Mouse (Mus musculus): Measurements from ENCODE around the gene Edil3. TPM values are rescaled to one million over a fixed set of nuclear protein-coding genes. Genes with fewer than 3 reads are reported as not detected.

Edil3 gene
- polyA plus RNA-seq, 1 experiment = 3.8 TPM

DNA sequence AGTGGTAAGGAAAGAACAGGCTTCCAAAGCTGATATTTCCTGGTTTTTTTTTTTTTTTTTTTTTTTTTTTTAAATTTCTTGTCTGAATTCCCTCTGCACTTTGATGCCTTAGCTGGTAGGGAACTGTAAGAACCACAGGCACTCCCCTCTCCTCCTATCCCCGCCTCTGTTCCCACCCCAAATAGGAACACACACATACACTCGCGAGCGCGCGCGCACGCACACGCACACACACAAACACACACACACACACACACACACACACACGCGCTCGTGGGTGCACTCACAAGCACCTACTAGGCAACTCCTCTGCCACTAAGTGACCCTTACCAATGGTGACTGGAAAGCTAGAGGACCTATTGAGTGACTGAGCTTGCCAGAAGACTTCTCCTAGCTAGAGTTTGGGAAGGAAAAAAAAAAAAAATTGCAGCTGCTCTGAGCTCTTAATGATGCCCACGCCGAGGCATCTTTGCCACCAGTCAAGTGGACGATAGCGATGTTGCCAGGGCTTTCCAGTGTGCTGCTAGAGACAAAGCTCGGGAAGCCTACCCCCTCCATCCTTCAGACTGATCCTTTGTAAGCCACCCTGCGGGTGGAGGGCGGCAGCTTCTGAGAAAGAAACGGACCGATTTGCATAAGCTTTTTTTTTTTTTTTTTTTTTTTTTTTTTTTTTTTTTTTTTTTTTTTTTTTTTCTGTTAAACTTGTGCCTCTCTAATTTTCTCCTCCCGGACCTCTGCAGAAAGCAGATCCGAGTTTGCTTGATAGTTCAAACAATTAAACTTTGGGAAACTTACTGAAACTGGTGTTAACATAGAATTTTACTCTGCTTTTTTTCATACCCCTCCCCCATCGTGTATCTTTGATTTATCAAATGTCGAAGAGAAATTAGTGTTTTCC lies 2.5 kb downstream of the Edil3 start:
- 2% methylated on average over 25 of the region's 25 CpGs for WGBS
- Histone ChIP-seq H3K4me3 (replicated peaks; ENCODE audit: extremely low read depth, low read depth, low read length) (peak overlapping the region; percentile 36), H3K4me1 (ENCODE audit: control insufficient read depth, insufficient read depth, low read length) (no peaks in the 10 kb centered on the region)
- no peak for DNase-seq
- no peak for TF ChIP-seq CTCF (IDR thresholded peaks at IDR 0.05; ENCODE audit: insufficient read depth, low read length)
- TF ChIP-seq POLR2A (IDR thresholded peaks at IDR 0.05; ENCODE audit: borderline replicate concordance, extremely low read depth, low read depth, low read length) = no peak

DNA sequence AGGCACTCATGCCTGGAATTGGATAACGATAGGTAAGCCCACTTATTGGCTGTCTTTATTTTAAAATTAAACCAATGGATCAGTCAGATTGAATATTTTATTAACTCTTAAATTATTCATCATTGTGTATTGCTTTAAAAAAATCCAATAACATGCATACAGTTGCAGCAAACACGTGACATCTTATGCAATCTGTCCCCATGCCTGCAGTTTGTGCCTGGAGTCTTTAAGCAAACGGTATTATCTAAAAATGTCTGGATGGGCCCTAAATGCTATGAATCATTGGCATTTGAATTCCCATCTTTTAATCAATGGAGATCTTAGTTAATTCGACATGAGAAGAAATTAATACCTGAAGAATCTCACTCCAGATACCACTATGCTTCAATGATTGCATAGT lies 3.2 kb downstream of the Edil3 start:
- Histone ChIP-seq H3K4me3 (replicated peaks; ENCODE audit: extremely low read depth, low read depth, low read length) (no peak overlapping the region), H3K4me1 (ENCODE audit: control insufficient read depth, insufficient read depth, low read length) (no peaks in the 10 kb centered on the region)
- TF ChIP-seq CTCF (IDR thresholded peaks at IDR 0.05; ENCODE audit: insufficient read depth, low read length) (no peak), POLR2A (IDR thresholded peaks at IDR 0.05; ENCODE audit: borderline replicate concordance, extremely low read depth, low read depth, low read length) (no peak)
- no peak for DNase-seq
- WGBS = 38% methylated on average over 4 of the region's 4 CpGs

DNA sequence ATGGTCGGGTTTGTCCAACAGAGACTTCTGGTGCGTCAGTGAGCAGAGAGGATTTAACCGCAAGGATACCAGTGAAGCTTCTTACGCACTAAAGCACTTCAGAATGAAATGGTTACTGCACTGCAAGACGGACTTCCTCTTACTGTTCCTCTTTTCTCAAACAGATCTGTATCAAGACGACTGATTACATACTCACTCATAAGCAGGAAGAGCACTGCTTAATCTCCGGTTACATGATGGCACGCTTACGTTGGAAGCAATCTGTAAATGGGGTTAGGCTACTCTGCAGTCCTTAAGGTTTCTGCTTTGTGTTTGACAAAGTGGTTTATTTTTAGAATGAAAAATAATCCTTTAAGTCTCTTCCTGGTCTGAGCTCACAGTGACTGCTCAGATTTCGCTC lies 7.1 kb downstream of the Edil3 start:
- DNase-seq = no peak
- H3K4me1 ChIP-seq (ENCODE audit: control insufficient read depth, insufficient read depth, low read length) = no peaks in the 10 kb centered on the region
- WGBS = 15% methylated on average over 10 of the region's 10 CpGs
- H3K4me3 ChIP-seq (replicated peaks; ENCODE audit: extremely low read depth, low read depth, low read length) = peak overlapping the region; percentile 24
- no peak for TF ChIP-seq POLR2A (IDR thresholded peaks at IDR 0.05; ENCODE audit: borderline replicate concordance, extremely low read depth, low read depth, low read length)
- no peak for TF ChIP-seq CTCF (IDR thresholded peaks at IDR 0.05; ENCODE audit: insufficient read depth, low read length)

DNA sequence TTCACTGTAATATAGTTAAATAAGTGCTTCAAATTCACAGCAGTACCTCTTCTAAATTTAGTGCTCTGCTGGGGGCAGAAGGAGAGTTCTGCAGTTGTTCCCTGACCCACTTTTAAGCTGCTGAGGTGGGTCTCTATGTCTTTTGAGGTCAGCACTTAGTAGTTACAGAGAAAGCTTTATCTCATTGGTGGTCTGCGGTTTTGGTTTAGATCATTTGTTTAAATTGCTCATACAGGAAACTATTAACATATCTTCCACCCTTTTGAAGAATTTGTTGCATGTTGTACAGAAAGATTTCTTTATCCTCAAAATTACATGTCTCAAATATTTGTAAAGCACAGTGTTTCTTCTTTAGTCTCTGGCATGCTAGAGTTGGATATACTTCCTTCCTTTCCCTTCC lies 12.5 kb downstream of the Edil3 start:
- no peak for DNase-seq
- H3K4me1 ChIP-seq (ENCODE audit: control insufficient read depth, insufficient read depth, low read length) = no peaks in the 10 kb centered on the region
- H3K4me3 ChIP-seq (replicated peaks; ENCODE audit: extremely low read depth, low read depth, low read length) = no peak overlapping the region
- no peak for TF ChIP-seq CTCF (IDR thresholded peaks at IDR 0.05; ENCODE audit: insufficient read depth, low read length)
- no peak for TF ChIP-seq POLR2A (IDR thresholded peaks at IDR 0.05; ENCODE audit: borderline replicate concordance, extremely low read depth, low read depth, low read length)
- WGBS = 55% methylated on average over 1 of the region's 1 CpGs

DNA sequence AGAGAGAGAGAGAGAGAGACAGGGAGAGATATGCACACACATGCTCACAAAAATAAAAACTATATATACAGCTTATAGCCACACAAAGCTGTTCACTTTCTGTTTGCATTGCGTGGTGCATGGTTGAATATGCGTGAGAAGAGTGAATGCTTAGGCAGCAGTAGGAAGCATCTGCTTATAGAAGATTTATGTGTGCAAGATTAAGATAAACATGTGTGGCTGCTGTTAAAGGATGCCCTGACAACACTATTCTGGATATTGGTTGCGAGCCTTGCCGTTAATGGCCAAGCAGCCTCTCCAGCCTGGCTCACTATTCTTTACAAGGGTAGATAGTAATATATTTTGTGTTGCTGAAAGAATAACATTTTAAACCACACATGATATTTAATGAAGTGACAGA lies 28.5 kb downstream of the Edil3 start:
- DNase-seq = no peak
- TF ChIP-seq CTCF (IDR thresholded peaks at IDR 0.05; ENCODE audit: insufficient read depth, low read length) = no peak
- WGBS = 35% methylated on average over 4 of the region's 4 CpGs
- no peaks in the 10 kb centered on the region for H3K4me1 ChIP-seq (ENCODE audit: control insufficient read depth, insufficient read depth, low read length)
- no peak overlapping the region for H3K4me3 ChIP-seq (replicated peaks; ENCODE audit: extremely low read depth, low read depth, low read length)

DNA sequence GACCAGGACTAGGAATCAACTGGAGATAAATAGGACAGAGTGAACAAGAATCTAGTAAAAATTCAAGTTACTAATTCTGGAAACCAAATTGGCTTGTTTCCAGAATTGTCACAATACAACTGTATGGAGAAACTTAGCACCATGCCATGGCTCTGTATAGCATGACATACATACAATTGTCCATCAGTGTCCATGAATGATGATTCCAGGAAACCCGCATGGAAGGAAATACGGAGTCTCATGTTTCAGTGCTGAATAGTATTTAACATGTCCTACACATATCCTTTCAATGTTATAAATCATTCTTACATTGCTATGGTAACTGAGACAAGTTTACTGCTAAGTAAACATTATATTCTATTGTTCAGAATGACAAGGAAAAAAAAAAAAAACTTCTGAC lies 58.7 kb downstream of the Edil3 start:
- WGBS = 48% methylated on average over 2 of the region's 2 CpGs
- Histone ChIP-seq H3K4me1 (ENCODE audit: control insufficient read depth, insufficient read depth, low read length) (no peaks in the 10 kb centered on the region), H3K4me3 (replicated peaks; ENCODE audit: extremely low read depth, low read depth, low read length) (no peak overlapping the region)
- TF ChIP-seq POLR2A (IDR thresholded peaks at IDR 0.05; ENCODE audit: borderline replicate concordance, extremely low read depth, low read depth, low read length) = no peak
- TF ChIP-seq CTCF (IDR thresholded peaks at IDR 0.05; ENCODE audit: insufficient read depth, low read length) = no peak
- DNase-seq = no peak

DNA sequence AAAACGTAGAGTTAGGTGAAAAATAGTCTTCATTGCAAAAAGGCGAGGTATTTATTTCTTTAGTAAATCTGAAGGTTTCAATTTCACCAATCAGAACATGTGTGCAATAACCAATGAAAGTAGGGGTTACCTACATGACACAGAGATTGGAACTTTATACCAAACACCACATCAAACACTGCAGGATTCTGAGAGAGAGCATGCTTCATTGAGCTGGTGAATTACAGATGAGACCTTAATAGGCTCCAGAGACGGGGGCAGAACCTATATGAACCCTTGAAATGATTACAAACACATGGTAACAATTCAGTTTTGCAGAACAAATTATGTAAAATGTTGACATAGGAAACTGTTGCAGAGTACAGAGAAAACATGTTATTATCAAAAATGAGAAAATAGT lies 69.5 kb downstream of the Edil3 start:
- WGBS = 74% methylated on average over 3 of the region's 3 CpGs
- no peak for DNase-seq
- no peaks in the 10 kb centered on the region for H3K4me1 ChIP-seq (ENCODE audit: control insufficient read depth, insufficient read depth, low read length)
- H3K4me3 ChIP-seq (replicated peaks; ENCODE audit: extremely low read depth, low read depth, low read length) = no peak overlapping the region
- TF ChIP-seq POLR2A (IDR thresholded peaks at IDR 0.05; ENCODE audit: borderline replicate concordance, extremely low read depth, low read depth, low read length) = no peak
- no peak for TF ChIP-seq CTCF (IDR thresholded peaks at IDR 0.05; ENCODE audit: insufficient read depth, low read length)

DNA sequence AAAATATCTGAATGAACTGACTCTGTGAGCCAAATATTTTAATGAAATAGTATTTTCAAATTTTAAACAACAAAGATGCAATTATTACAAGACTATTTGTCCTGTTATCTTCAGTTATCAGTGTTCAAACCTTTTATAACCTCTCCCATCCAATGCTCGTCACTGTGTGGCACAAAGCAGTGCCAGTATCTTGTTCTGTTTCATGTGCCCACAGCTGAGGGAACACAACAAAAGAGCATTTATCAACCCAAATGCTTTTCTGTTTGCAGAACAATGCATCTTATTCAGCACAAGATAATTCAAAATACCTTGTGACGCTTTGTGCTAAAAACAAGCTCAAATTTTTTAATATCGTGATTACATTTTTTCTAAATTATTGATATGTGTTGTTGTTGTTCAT lies 78.8 kb downstream of the Edil3 start:
- H3K4me3 ChIP-seq (replicated peaks; ENCODE audit: extremely low read depth, low read depth, low read length) = no peak overlapping the region
- no peaks in the 10 kb centered on the region for H3K4me1 ChIP-seq (ENCODE audit: control insufficient read depth, insufficient read depth, low read length)
- DNase-seq = no peak
- WGBS = 85% methylated on average over 3 of the region's 3 CpGs
- TF ChIP-seq POLR2A (IDR thresholded peaks at IDR 0.05; ENCODE audit: borderline replicate concordance, extremely low read depth, low read depth, low read length) (no peak), CTCF (IDR thresholded peaks at IDR 0.05; ENCODE audit: insufficient read depth, low read length) (no peak)

DNA sequence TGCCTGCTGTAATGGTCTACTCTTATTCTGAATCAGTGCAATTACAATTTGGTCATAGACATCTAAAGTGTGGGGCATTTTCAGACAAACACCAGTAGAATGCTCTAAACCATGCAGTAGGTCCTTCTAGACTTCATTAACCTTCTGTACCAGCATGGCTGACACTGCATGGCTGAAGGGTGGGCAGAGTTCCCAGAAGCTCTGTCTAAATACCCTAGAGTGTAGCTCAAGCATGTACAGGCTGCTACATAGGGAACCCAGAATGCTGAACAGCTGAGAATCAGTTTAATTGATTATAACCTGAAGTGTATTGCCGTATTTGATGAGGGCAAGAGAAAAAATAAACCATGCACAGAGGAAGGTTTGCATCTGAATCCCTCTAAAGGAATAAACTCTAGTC lies 86.1 kb downstream of the Edil3 start:
- DNase-seq = no peak
- TF ChIP-seq POLR2A (IDR thresholded peaks at IDR 0.05; ENCODE audit: borderline replicate concordance, extremely low read depth, low read depth, low read length) = no peak
- H3K4me1 ChIP-seq (ENCODE audit: control insufficient read depth, insufficient read depth, low read length) = no peaks in the 10 kb centered on the region
- H3K4me3 ChIP-seq (replicated peaks; ENCODE audit: extremely low read depth, low read depth, low read length) = no peak overlapping the region
- WGBS = 86% methylated on average over 1 of the region's 1 CpGs

DNA sequence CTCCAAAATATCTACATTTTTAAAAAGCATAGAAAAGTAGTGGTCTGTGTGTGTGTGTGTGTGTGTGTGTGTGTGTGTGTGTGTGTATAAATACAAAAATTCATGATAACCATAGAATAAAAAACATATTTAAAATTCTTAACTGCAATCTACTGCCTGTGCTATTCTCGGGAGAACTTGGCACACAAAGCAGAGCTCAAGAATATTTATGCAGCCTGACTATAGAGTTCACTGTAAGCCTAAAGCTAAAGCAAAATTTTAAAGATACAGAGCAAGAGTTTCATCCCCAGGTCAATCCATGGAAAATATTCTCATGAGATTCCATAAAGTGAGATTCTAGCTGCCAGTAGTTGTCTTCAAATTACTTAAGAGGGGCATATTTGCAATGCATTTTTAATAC lies 86.9 kb downstream of the Edil3 start:
- 45% methylated on average over 1 of the region's 1 CpGs for WGBS
- H3K4me1 ChIP-seq (ENCODE audit: control insufficient read depth, insufficient read depth, low read length) = no peaks in the 10 kb centered on the region
- no peak overlapping the region for H3K4me3 ChIP-seq (replicated peaks; ENCODE audit: extremely low read depth, low read depth, low read length)
- TF ChIP-seq CTCF (IDR thresholded peaks at IDR 0.05; ENCODE audit: insufficient read depth, low read length) (no peak), POLR2A (IDR thresholded peaks at IDR 0.05; ENCODE audit: borderline replicate concordance, extremely low read depth, low read depth, low read length) (no peak)
- DNase-seq = no peak

Measured in lung, adult 2 months (tissue).